Mouse (Mus musculus) liver, postnatal 0 days (tissue): ENCODE measurements around the gene Wasl. TPM values are rescaled to one million over a fixed set of nuclear protein-coding genes. Genes with fewer than 3 reads are reported as not detected.

Experiments used
- ATAC-seq: fragments of 200-750 bp; cut with Nextera tagmentation; 2 replicates; pipeline ENCODE4 v1.8.0; 2017; ENCODE audit warnings: mild to moderate bottlenecking, moderate library complexity
- DNase-seq: peaks from one replicate; pipeline ENCODE4 v3.0.0-alpha.2; 2016
- H3K27ac ChIP-seq: fragments of 300-500 bp; sonication (generic); 2 replicates; pipeline ENCODE4 v1.5.1; 2014; ENCODE audit warnings: antibody characterized with exemption, moderate library complexity, mild to moderate bottlenecking, low read depth
- H3K27me3 ChIP-seq: fragments of 300-500 bp; sonication (generic); 2 replicates; pipeline ENCODE4 v1.6.1; 2014; ENCODE audit warnings: low read length, control low read depth, mixed read lengths; ENCODE audit not compliant: insufficient read depth
- H3K36me3 ChIP-seq: fragments of 300-500 bp; sonication (generic); replicated peaks from 2 replicates; pipeline ENCODE4 v1.6.1; 2014; ENCODE audit warnings: mild to moderate bottlenecking, control low read depth, low read length, moderate library complexity, mixed read lengths; ENCODE audit not compliant: insufficient read depth
- H3K4me1 ChIP-seq: fragments of 300-500 bp; sonication (generic); 2 replicates; pipeline ENCODE4 v1.6.1; 2014; ENCODE audit warnings: antibody characterized with exemption, mild to moderate bottlenecking, control low read depth; ENCODE audit not compliant: insufficient read depth
- H3K4me2 ChIP-seq: fragments of 300-500 bp; sonication (generic); 2 replicates; pipeline ENCODE4 v1.6.1; 2014; ENCODE audit warnings: low read depth, mild to moderate bottlenecking, low read length, moderate library complexity, mixed read lengths
- H3K4me3 ChIP-seq: fragments of 300-500 bp; sonication (generic); 2 replicates; pipeline ENCODE4 v1.5.1; 2014; ENCODE audit warnings: low read depth, low read length
- H3K9ac ChIP-seq: fragments of 300-500 bp; sonication (generic); replicated peaks from 2 replicates; pipeline ENCODE4 v1.6.1; 2014; ENCODE audit warnings: mild to moderate bottlenecking, moderate library complexity
- H3K9me3 ChIP-seq: fragments of 300-500 bp; sonication (generic); 2 replicates; pipeline ENCODE4 v1.6.1; 2016; ENCODE audit warnings: mild to moderate bottlenecking, control low read depth, low read length, mixed read lengths
- CTCF ChIP-seq: sonication (generic); IDR thresholded peaks from 2 replicates; pipeline ENCODE4 v1.5.1; 2016; ENCODE audit warnings: antibody characterized with exemption, low read depth
- EP300 ChIP-seq: IDR thresholded peaks from 2 replicates; pipeline ENCODE4 v1.6.1; 2016; ENCODE audit warnings: antibody characterized with exemption, low read depth, mild to moderate bottlenecking
- WGBS: fragments of 180-500 bp; shearing (Covaris S2); extraction: QIAGEN DNeasy Blood & Tissue Kit; methylation state at CpG from one replicate; pipeline ENCODE4 v1.1.7; 2014; ENCODE audit not compliant: insufficient replicate concordance; 5-methylcytosine and 5-hydroxymethylcytosine counted together
- polyA plus RNA-seq: library from polyadenylated mRNA; unstranded; fragments of >200 nt; fragmentation: Nextera tagmentation; extraction: Ambion mirVana; gene quantifications from 2 replicates; pipeline ENCODE4 v1.2.1, GENCODE M21; 2015

Gene Wasl
- 44.2 and 46.0 TPM in 2 replicates for polyA plus RNA-seq

DNA sequence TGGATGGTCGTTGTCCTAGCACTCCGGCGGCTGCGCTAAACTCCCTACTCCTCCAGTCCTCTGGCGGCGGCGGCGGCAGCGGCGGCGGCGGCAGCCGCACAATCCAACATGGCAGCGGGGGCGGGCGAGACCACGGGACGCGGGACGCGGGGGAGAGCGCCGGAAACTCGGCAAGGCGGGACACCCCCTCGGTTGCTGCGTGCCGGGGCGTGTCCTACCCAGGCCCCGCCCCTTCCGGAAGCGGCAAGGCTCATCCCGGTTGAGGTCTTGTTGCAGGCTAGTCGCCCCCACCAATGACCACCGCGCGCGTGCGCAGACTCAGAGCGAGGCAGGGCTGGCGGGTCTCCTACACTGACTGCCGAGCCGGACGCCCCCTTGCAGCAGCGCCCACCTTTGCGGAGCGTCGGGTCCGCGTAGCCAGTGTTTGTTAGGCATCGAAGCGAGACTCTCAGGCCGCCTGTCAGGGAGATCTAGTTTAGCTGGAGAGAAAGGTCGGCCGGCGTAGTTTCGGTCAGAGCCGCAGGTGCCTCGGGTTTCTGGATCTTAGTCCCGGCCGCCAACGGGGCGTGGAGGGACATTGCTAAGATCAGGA, at the start of gene Wasl:
Gene Wasl (minus strand): TSS at position 143 of the 592 bp plus-strand sequence.
- H3K36me3 ChIP-seq: no peaks in the 10 kb centered on the region
- H3K27ac ChIP-seq: peak within 1 kb of the TSS; percentile 98
- no peaks in the 10 kb centered on the region for H3K9me3 ChIP-seq
- H3K4me3 ChIP-seq: peak within 1 kb of the TSS; percentile 98
- H3K9ac ChIP-seq: peak within 1 kb of the TSS; percentile 99
- H3K27me3 ChIP-seq: no peaks in the 10 kb centered on the region
- no peak; the same call in 1 of the 2 replicates for TF ChIP-seq EP300
- no peak; the same call in 1 of the 2 replicates for TF ChIP-seq CTCF
- ATAC-seq: peak; percentile 97
- H3K4me2 ChIP-seq: peak within 1 kb of the TSS; percentile 80
- H3K4me1 ChIP-seq: peaks cover 10% of the 10 kb centered on the region
- WGBS: 2% methylated on average over 59 of the region's 63 CpGs
- DNase-seq: peak; percentile 98

DNA sequence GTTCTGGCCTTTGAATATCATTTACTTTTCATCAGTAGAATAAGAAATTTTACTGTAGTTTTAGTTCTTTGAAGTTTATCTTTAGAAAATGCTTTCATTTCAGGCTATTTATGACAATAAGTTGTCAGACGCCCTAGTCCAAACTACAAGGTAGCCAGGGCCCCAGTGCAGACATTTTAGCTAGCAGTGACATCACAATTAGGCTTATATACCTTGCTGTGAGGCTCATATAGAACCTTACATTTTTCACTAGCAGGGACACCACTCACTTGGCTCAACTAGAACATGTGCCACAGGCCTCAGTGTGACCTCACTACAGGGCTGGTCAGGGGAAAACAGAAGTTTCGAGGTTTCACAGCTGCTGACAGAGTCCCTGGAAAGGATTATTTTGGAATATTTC, 42.7 kb upstream of the Wasl start:
- H3K4me2 ChIP-seq: no peak overlapping the region
- DNase-seq (no peak), ATAC-seq (no peak)
- no peaks in the 10 kb centered on the region for H3K36me3 ChIP-seq
- H3K27ac ChIP-seq: no peak overlapping the region
- H3K27me3 ChIP-seq: no peaks in the 10 kb centered on the region
- H3K9ac ChIP-seq: no peak overlapping the region
- no peak for TF ChIP-seq CTCF
- TF ChIP-seq EP300: no peak
- H3K4me3 ChIP-seq: no peak overlapping the region
- WGBS: 59% methylated on average over 2 of the region's 2 CpGs
- H3K9me3 ChIP-seq: no peaks in the 10 kb centered on the region
- no peaks in the 10 kb centered on the region for H3K4me1 ChIP-seq

DNA sequence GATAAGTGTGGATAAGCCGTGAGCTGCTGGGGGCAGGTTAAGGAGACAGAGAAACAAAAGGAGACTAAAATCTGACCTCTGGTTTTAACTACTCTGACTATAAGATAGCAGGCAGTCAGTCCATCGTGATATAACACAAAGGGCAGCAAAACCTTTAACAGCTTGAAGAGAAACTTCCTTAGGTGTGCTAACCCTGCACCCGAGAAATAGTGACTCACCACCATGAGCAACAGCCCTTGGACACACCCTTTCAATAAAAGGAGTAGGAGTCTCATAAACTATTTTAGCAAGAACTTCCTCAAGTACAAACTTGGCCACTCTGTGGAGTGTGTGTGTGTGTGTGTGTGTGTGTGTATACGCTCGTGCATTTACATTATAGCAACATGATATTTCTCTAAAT, 42.3 kb upstream of the Wasl start:
- H3K9ac ChIP-seq: no peak overlapping the region
- no peaks in the 10 kb centered on the region for H3K9me3 ChIP-seq
- ATAC-seq: no peak
- no peak for DNase-seq
- H3K4me1 ChIP-seq: no peaks in the 10 kb centered on the region
- WGBS: 68% methylated on average over 5 of the region's 5 CpGs
- H3K4me2 ChIP-seq: no peak overlapping the region
- no peak for TF ChIP-seq EP300
- no peak for TF ChIP-seq CTCF
- no peaks in the 10 kb centered on the region for H3K36me3 ChIP-seq
- no peaks in the 10 kb centered on the region for H3K27me3 ChIP-seq
- no peak overlapping the region for H3K27ac ChIP-seq
- no peak overlapping the region for H3K4me3 ChIP-seq

DNA sequence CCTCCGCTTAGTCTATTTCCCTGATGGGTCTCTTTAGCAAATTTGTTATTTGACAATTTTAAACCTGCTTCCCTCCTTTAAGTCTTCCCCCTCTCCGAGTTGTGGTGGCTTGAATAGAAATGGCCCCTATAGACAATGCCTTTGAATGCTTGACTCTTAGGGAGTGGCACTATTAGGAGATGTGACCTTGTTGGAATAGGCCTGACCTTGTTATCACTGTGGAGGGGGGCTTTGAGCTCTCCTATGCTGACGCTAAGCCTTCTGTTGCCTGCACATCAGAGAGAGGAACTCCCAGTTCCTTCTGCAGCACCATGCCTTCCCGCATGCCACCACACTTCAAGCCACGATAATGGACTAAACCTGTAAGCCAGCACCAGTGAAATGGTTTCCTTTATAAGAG, 32.4 kb upstream of the Wasl start:
- Histone ChIP-seq H3K36me3 (no peaks in the 10 kb centered on the region), H3K9me3 (no peaks in the 10 kb centered on the region), H3K4me2 (no peak overlapping the region), H3K4me1 (no peaks in the 10 kb centered on the region), H3K9ac (no peak overlapping the region), H3K27me3 (no peaks in the 10 kb centered on the region), H3K27ac (no peak overlapping the region), H3K4me3 (no peak overlapping the region)
- DNase-seq (no peak), ATAC-seq (no peak)
- TF ChIP-seq CTCF: no peak
- no peak for TF ChIP-seq EP300
- WGBS: 75% methylated on average over 5 of the region's 5 CpGs

DNA sequence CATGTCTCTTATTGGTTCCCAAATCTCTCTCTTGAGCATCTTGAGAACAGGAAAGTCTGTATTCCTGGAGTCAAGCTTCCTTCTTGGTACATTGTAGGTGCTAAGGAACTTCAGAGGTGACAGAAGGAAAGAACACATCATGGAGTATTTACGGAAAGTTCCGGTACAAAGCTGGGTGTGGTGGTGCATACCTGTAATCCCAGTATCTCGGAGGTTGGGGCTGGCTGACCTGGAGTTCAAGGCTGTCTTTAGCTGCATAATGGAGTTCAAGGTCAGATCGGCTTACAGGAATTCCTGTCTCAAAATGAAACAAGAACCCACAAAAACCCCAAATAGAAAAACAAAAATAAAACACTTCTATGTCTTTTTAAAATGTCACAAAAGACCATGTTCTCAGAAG, 31.3 kb upstream of the Wasl start:
- Histone ChIP-seq H3K4me3 (no peak overlapping the region), H3K4me1 (no peaks in the 10 kb centered on the region), H3K9me3 (no peaks in the 10 kb centered on the region), H3K9ac (no peak overlapping the region), H3K4me2 (no peak overlapping the region), H3K27ac (no peak overlapping the region), H3K36me3 (no peaks in the 10 kb centered on the region), H3K27me3 (no peaks in the 10 kb centered on the region)
- no peak for ATAC-seq
- no peak for TF ChIP-seq EP300
- TF ChIP-seq CTCF: no peak
- DNase-seq: no peak
- 67% methylated on average over 4 of the region's 4 CpGs for WGBS

DNA sequence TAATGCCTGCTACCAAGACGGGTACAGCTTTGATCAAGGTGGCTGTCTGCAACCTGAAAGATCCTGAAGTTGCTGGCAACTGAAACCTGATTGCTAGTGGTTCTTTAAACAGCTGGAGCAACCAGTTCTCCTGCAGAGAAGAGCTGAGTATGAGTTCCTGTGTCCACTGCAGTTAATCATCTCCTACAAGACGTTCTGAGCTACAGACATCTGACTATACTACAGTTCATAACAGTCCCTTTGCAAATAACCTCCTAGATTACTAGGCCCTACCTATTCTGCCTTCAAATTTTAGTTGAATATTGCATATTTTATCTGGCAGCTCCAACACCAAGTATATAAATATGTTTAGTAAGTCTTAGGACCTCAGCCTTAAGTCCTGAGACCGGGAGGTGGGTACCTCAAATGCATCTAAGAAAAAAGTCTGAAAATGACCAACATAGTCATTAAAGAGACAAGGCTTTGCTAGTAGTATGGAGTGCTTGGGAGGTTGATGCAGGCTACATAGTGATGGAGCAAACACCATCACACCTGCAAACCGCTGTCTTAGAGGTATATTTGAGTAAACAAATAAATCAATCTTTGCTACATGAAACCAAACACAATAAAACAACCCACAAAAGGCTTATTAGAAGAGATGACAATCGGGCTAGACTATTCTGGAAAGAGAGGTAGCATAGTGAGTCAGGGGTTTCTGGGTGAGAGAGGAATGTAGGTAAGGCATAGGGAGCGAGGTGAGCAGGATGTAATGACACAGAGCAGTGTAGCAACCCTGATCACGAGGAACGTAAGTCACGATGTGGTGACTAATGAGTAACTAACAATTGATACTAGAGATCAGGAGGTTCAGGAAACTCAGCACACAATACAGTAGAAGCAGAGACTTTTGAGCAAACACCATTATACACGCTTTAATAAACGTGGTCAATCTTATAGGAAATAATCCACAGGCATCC, 29.9 kb upstream of the Wasl start:
- no peaks in the 10 kb centered on the region for H3K4me1 ChIP-seq
- no peak overlapping the region for H3K27ac ChIP-seq
- no peaks in the 10 kb centered on the region for H3K27me3 ChIP-seq
- no peak overlapping the region for H3K4me3 ChIP-seq
- no peaks in the 10 kb centered on the region for H3K36me3 ChIP-seq
- H3K9me3 ChIP-seq: no peaks in the 10 kb centered on the region
- H3K9ac ChIP-seq: no peak overlapping the region
- no peak for TF ChIP-seq CTCF
- no peak for TF ChIP-seq EP300
- no peak for DNase-seq
- 0 out of 2 replicates have a peak, but pooled peaks have one; percentile 21 for ATAC-seq
- no peak overlapping the region for H3K4me2 ChIP-seq
- WGBS: 72% methylated on average over 11 of the region's 11 CpGs
